Mouse (Mus musculus) gastrocnemius, postnatal 14 days (tissue): ENCODE results near the gene Gng7. TPM values are rescaled to one million over a fixed set of nuclear protein-coding genes. Genes with fewer than 3 reads are reported as not detected.

Experiments used
- total RNA-seq, 2 experiments: library from RNA; stranded (reverse); gene quantifications; 2 replicates each; pipeline ENCODE4 v1.2.3; 2021

The Gng7 gene
- total RNA-seq, 2 experiments from 2014 or later: 0.44 to 1.1 TPM

Other genes with a start within 250 kb of the Gng7 start
- 10 to 100 TPM; 23.6 to 30.0 TPM for gene Sf3a2, start 216.7 kb downstream of the Gng7 start, total RNA-seq
- gene Plekhj1, start 216.3 kb downstream of the Gng7 start, total RNA-seq: 10 to 100 TPM; 21.4 to 23.1 TPM
- gene Amh, start 209.7 kb downstream of the Gng7 start, total RNA-seq: under 1 TPM in 1 of 2 experiments, not detected in 1; 0.25 TPM
- gene Jsrp1, start 201.4 kb downstream of the Gng7 start, total RNA-seq: 100 to 1,000 TPM; 345 to 379 TPM
- 100 to 1,000 TPM; 787 to 812 TPM for gene Oaz1, start 188.3 kb downstream of the Gng7 start, total RNA-seq
- gene Lingo3, start 170.9 kb downstream of the Gng7 start, total RNA-seq: 10 to 100 TPM; 11.3 to 24.5 TPM
- gene Lsm7, start 159.7 kb downstream of the Gng7 start, total RNA-seq: 10 to 100 TPM; 24.5 to 27.7 TPM
- 10 to 100 TPM; 24.0 to 28.1 TPM for gene Sppl2b, start 159.7 kb downstream of the Gng7 start, total RNA-seq
- under 1 TPM in 1 of 2 experiments, not detected in 1; 0.06 TPM for gene Tmprss9, start 143.1 kb downstream of the Gng7 start, total RNA-seq
- 100 to 1,000 TPM; 114 to 125 TPM for gene Timm13, start 114.0 kb downstream of the Gng7 start, total RNA-seq
- 10 to 100 TPM in 1 of 2 experiments, 1 to 10 TPM in 1; 9.4 to 14.3 TPM for gene Lmnb2, start 96.7 kb downstream of the Gng7 start, total RNA-seq
- gene Gadd45b, start 84.9 kb downstream of the Gng7 start, total RNA-seq: 10 to 100 TPM; 21.5 to 28.7 TPM
- gene Diras1, start 10.7 kb upstream of the Gng7 start, total RNA-seq: under 1 TPM; 0.24 to 0.72 TPM
- gene Slc39a3, start 22.5 kb upstream of the Gng7 start, total RNA-seq: 10 to 100 TPM; 11.3 to 11.9 TPM
- 10 to 100 TPM; 78.6 to 79.9 TPM for gene Sgta, start 45.2 kb upstream of the Gng7 start, total RNA-seq
- gene Thop1, start 55.1 kb upstream of the Gng7 start, total RNA-seq: 10 to 100 TPM; 22.4 to 23.0 TPM
- 1 to 10 TPM in 1 of 2 experiments, under 1 TPM in 1; 0.53 to 1.1 TPM for gene Creb3l3, start 83.9 kb upstream of the Gng7 start, total RNA-seq
- gene Map2k2, start 91.0 kb upstream of the Gng7 start, total RNA-seq: 100 to 1,000 TPM; 163 to 171 TPM
- gene Zbtb7a, start 120.3 kb upstream of the Gng7 start, total RNA-seq: 10 to 100 TPM; 28.2 to 30.1 TPM
- 10 to 100 TPM; 12.3 to 12.8 TPM for gene Pias4, start 153.0 kb upstream of the Gng7 start, total RNA-seq
- 100 to 1,000 TPM; 892 to 898 TPM for gene Eef2, start 161.7 kb upstream of the Gng7 start, total RNA-seq
- gene Dapk3, start 168.1 kb upstream of the Gng7 start, total RNA-seq: 10 to 100 TPM; 21.2 to 24.8 TPM
- not detected for gene 4930442H23Rik, start 168.9 kb upstream of the Gng7 start, total RNA-seq
- gene Nmrk2, start 187.1 kb upstream of the Gng7 start, total RNA-seq: 1 to 10 TPM; 1.8 to 5.5 TPM
- under 1 TPM in 1 of 2 experiments, not detected in 1; 0.06 TPM for gene Atcay, start 215.9 kb upstream of the Gng7 start, total RNA-seq
- 1 to 10 TPM; 1.7 to 2.5 TPM for gene Zfr2, start 218.2 kb upstream of the Gng7 start, total RNA-seq
- under 1 TPM; 0.33 to 0.57 TPM for gene Matk, start 238.0 kb upstream of the Gng7 start, total RNA-seq